Mouse (Mus musculus): ENCODE measurements at regions not wholly inside any gene's neighbourhood (a gene's known extent, or its start where the extent isn't known, plus 50 kb on each side); places are given as distances from the start of the nearest gene placed in this dataset.

DNA sequence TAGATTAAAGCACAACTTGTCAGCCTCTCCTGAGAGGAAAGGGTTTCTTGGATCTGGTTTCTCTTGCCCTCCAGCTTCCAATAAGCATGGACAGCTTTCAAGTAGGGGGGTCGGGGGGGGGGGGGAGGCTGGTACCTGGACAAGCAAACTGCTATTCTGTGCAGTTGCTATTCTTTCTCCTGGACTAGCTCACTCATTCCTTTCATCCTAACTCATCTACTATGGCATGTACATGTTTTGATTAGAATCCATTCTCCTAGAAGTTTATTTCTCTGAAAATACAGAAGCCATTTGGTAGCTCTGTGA, 650.5 kb downstream of the Gsdmc2 start:
- no peak for TF ChIP-seq CTCF (IDR thresholded peaks at IDR 0.05; ENCODE audit: borderline replicate concordance, control insufficient read depth, extremely low read depth, insufficient read depth, low read length, poor library complexity)
- no peak for TF ChIP-seq POLR2A (IDR thresholded peaks at IDR 0.05; ENCODE audit: control insufficient read depth, extremely low read depth, insufficient read depth, low read length, poor library complexity)
